Mouse (Mus musculus): ENCODE results near the gene Stk40.
"Not testable (repeated sequence)": the region's sequence is repeated elsewhere in the genome, so short reads cannot be mapped to it uniquely, and the experiment has no call there.

Gene Stk40

GRCm38 (mm10) chr4:126159455-126159854, 55.7 kb downstream of the Stk40 start:
- DNase-seq: peak; percentile 82

GRCm38 (mm10) chr4:126160981-126161380, 57.2 kb downstream of the Stk40 start:
- DNase-seq: peak; percentile 86

GRCm38 (mm10) chr4:126161456-126161855, 57.7 kb downstream of the Stk40 start:
- DNase-seq: peak; percentile 90

- DNase-seq: peak; percentile 94
Measured at GRCm38 (mm10) chr4:126161986-126162385, 58.2 kb downstream of the Stk40 start.

GRCm38 (mm10) chr4:126162544-126163066, 58.8 kb downstream of the Stk40 start:
- DNase-seq: peak; percentile 100

- peak; percentile 97 for DNase-seq
Measured at GRCm38 (mm10) chr4:126163067-126163659, 59.4 kb downstream of the Stk40 start, which contains the start of gene Sh3d21. Gene Sh3d21, minus strand, starts transcription at chr4:126163491.

- DNase-seq: no peak
Measured at GRCm38 (mm10) chr4:126163685-126164084, 59.9 kb downstream of the Stk40 start.

GRCm38 (mm10) chr4:126165092-126165491, 61.3 kb downstream of the Stk40 start:
- peak; percentile 84 for DNase-seq

GRCm38 (mm10) chr4:126166084-126166483, 62.3 kb downstream of the Stk40 start:
- peak; percentile 94 for DNase-seq

- peak; percentile 69 for DNase-seq
Measured at GRCm38 (mm10) chr4:126168851-126169250, 65.1 kb downstream of the Stk40 start.

- DNase-seq: peak; percentile 67
Measured at GRCm38 (mm10) chr4:126170737-126171136, 67.0 kb downstream of the Stk40 start.

GRCm38 (mm10) chr4:126173800-126174199, 70.0 kb downstream of the Stk40 start:
- DNase-seq: peak; percentile 12

GRCm38 (mm10) chr4:126175980-126176379, 72.2 kb downstream of the Stk40 start:
- not testable (repeated sequence) for DNase-seq

GRCm38 (mm10) chr4:126181170-126181957, 77.6 kb downstream of the Stk40 start:
- DNase-seq: peak; percentile 91

GRCm38 (mm10) chr4:126183034-126183433, 79.3 kb downstream of the Stk40 start:
- peak; percentile 72 for DNase-seq

- peak; percentile 60 for DNase-seq
Measured at GRCm38 (mm10) chr4:126187096-126187495, 83.3 kb downstream of the Stk40 start.

Data from heart, adult 11 months (tissue).